Mouse (Mus musculus): ENCODE data around the gene 1110032A03Rik. TPM values are rescaled to one million over a fixed set of nuclear protein-coding genes. Genes with fewer than 3 reads are reported as not detected.

1110032A03Rik gene
- polyA plus RNA-seq, 1 experiment from 2014 or later = 52.3 TPM

GRCm38 (mm10) chr9:50724661-50725330 lies 50.5 kb downstream of the 1110032A03Rik start:
- Histone ChIP-seq H3K9me3 (no peaks in the 10 kb centered on the region), H3K27ac (peak overlapping the region; percentile 87), H3K36me3 (replicated peaks) (no peaks in the 10 kb centered on the region), H3K4me2 (peak overlapping the region; percentile 85), H3K4me3 (no peak overlapping the region), H3K9ac (0 out of 2 replicates have a peak overlapping the region, but pooled peaks have one; percentile 18), H3K27me3 (replicated peaks) (no peaks in the 10 kb centered on the region), H3K4me1 (peaks cover 54% of the 10 kb centered on the region)
- 30% methylated on average over 3 of the region's 3 CpGs for WGBS
- ATAC-seq (replicated peaks) = no peak

- Histone ChIP-seq H3K27ac (peak overlapping the region; percentile 87; the same call in 1 of the 2 replicates), H3K9me3 (no peaks in the 10 kb centered on the region), H3K36me3 (replicated peaks) (no peaks in the 10 kb centered on the region), H3K9ac (0 out of 2 replicates have a peak overlapping the region, but pooled peaks have one; percentile 7), H3K4me2 (peak overlapping the region; percentile 85; the same call in 1 of the 2 replicates), H3K4me1 (peaks cover 54% of the 10 kb centered on the region), H3K4me3 (no peak overlapping the region), H3K27me3 (replicated peaks) (no peaks in the 10 kb centered on the region)
- no peak for ATAC-seq (replicated peaks)
- WGBS = 70% methylated on average over 2 of the region's 2 CpGs
These were observed 51.2 kb downstream of the 1110032A03Rik start for GRCm38 (mm10) chr9:50724147-50724546.

DNA sequence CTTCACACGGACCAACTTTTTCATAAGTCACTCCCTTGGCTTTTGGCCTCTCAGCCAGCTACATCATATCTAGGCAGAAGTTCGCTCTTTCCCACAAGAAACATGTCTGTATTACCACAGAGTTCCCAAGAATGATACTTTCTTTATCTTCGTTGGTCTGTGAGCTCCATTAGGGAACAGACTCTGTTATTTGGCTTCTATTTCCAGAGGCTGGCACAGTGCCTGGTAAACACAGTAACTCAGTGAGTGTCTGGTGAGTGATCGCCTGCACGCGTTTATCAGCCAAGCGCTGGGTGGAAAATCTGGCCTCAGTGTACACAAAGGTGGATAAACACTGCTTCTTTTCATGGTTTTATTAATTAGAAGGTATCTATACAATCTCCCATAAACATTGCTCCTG lies 51.9 kb downstream of the 1110032A03Rik start:
- Histone ChIP-seq H3K27me3 (replicated peaks) (no peaks in the 10 kb centered on the region), H3K4me3 (no peak overlapping the region), H3K9me3 (no peaks in the 10 kb centered on the region), H3K9ac (no peak overlapping the region), H3K4me1 (peaks cover 54% of the 10 kb centered on the region), H3K27ac (peak overlapping the region; percentile 55; the same call in 1 of the 2 replicates), H3K36me3 (replicated peaks) (no peaks in the 10 kb centered on the region), H3K4me2 (peak overlapping the region; percentile 25)
- no peak for ATAC-seq (replicated peaks)
- WGBS = 52% methylated on average over 7 of the region's 7 CpGs

GRCm38 (mm10) chr9:50722451-50722911 lies 52.8 kb downstream of the 1110032A03Rik start:
- Histone ChIP-seq H3K4me2 (no peak overlapping the region), H3K27me3 (replicated peaks) (no peaks in the 10 kb centered on the region), H3K36me3 (replicated peaks) (no peaks in the 10 kb centered on the region), H3K4me1 (peaks cover 52% of the 10 kb centered on the region), H3K9ac (no peak overlapping the region), H3K27ac (no peak overlapping the region), H3K9me3 (no peaks in the 10 kb centered on the region), H3K4me3 (no peak overlapping the region)
- WGBS = 31% methylated on average over 8 of the region's 8 CpGs
- no peak for ATAC-seq (replicated peaks)

GRCm38 (mm10) chr9:50721061-50721460 lies 54.3 kb downstream of the 1110032A03Rik start:
- Histone ChIP-seq H3K9me3 (no peaks in the 10 kb centered on the region), H3K9ac (no peak overlapping the region), H3K27me3 (replicated peaks) (no peaks in the 10 kb centered on the region), H3K4me2 (no peak overlapping the region), H3K36me3 (replicated peaks) (no peaks in the 10 kb centered on the region), H3K4me3 (no peak overlapping the region), H3K27ac (no peak overlapping the region), H3K4me1 (peaks cover 38% of the 10 kb centered on the region)
- WGBS = 49% methylated on average over 12 of the region's 12 CpGs
- no peak for ATAC-seq (replicated peaks)

DNA sequence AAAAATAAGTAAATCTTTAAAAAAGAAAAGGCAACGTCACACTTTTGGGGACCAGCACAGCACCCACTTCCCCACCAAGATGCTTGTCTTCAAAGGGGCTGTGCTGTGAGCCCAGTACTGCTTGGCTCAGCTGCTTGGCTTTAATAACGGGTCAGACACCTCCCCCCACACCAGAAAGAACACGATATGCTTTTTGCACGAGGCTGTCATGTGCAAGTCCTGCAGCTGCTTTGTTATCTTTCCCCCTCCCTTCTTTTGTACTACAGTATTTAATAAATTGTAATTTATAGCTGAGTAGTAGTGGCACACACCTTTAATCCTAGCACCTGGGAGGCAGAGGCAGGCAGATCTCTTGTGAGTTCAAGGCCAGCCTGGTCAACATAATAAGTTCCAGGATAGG lies 56.4 kb downstream of the 1110032A03Rik start:
- Histone ChIP-seq H3K9me3 (no peaks in the 10 kb centered on the region), H3K4me3 (no peak overlapping the region), H3K36me3 (replicated peaks) (no peaks in the 10 kb centered on the region), H3K4me1 (peaks cover 17% of the 10 kb centered on the region), H3K4me2 (no peak overlapping the region), H3K27ac (no peak overlapping the region), H3K27me3 (replicated peaks) (no peaks in the 10 kb centered on the region), H3K9ac (no peak overlapping the region)
- no peak for ATAC-seq (replicated peaks)
- 86% methylated on average over 4 of the region's 4 CpGs for WGBS

GRCm38 (mm10) chr9:50714188-50714587 lies 61.1 kb downstream of the 1110032A03Rik start:
- Histone ChIP-seq H3K27me3 (replicated peaks) (no peaks in the 10 kb centered on the region), H3K9ac (no peak overlapping the region), H3K9me3 (no peaks in the 10 kb centered on the region), H3K4me1 (no peaks in the 10 kb centered on the region), H3K4me2 (no peak overlapping the region), H3K36me3 (replicated peaks) (no peaks in the 10 kb centered on the region), H3K4me3 (no peak overlapping the region), H3K27ac (no peak overlapping the region)
- 74% methylated on average over 4 of the region's 4 CpGs for WGBS
- no peak for ATAC-seq (replicated peaks)

Other genes with a start within 250 kb of the 1110032A03Rik start
- gene Pts, start 246.8 kb downstream of the 1110032A03Rik start, polyA plus RNA-seq (2015; fragmentation: Nextera tagmentation; extraction: Ambion mirVana) = 106 and 111 TPM in 2 replicates
- 19.3 and 19.6 TPM in 2 replicates for gene Il18, start 220.7 kb downstream of the 1110032A03Rik start, polyA plus RNA-seq (2015; fragmentation: Nextera tagmentation; extraction: Ambion mirVana)
- gene Bco2, start 220.3 kb downstream of the 1110032A03Rik start, polyA plus RNA-seq (2015; fragmentation: Nextera tagmentation; extraction: Ambion mirVana) = 0.31 and 0.45 TPM in 2 replicates
- 0.18 and 0.26 TPM in 2 replicates for gene Tex12, start 214.2 kb downstream of the 1110032A03Rik start, polyA plus RNA-seq (2015; fragmentation: Nextera tagmentation; extraction: Ambion mirVana)
- 232 and 244 TPM in 2 replicates for gene Sdhd, start 171.7 kb downstream of the 1110032A03Rik start, polyA plus RNA-seq (2015; fragmentation: Nextera tagmentation; extraction: Ambion mirVana)
- gene Timm8b, start 171.6 kb downstream of the 1110032A03Rik start, polyA plus RNA-seq (2015; fragmentation: Nextera tagmentation; extraction: Ambion mirVana) = 322 and 333 TPM in 2 replicates
- gene Pih1d2, start 158.2 kb downstream of the 1110032A03Rik start, polyA plus RNA-seq (2015; fragmentation: Nextera tagmentation; extraction: Ambion mirVana) = 4.7 and 5.6 TPM in 2 replicates
- 20.0 and 20.3 TPM in 2 replicates for gene Nkapd1, start 158.1 kb downstream of the 1110032A03Rik start, polyA plus RNA-seq (2015; fragmentation: Nextera tagmentation; extraction: Ambion mirVana)
- 43.9 and 51.9 TPM in 2 replicates for gene Dlat, start 115.7 kb downstream of the 1110032A03Rik start, polyA plus RNA-seq (2015; fragmentation: Nextera tagmentation; extraction: Ambion mirVana)
- 33.0 and 37.9 TPM in 2 replicates for gene Dixdc1, start 36.0 kb downstream of the 1110032A03Rik start, polyA plus RNA-seq (2015; fragmentation: Nextera tagmentation; extraction: Ambion mirVana)
- 1.5 and 2.3 TPM in 2 replicates for gene 2310030G06Rik, start 29.0 kb downstream of the 1110032A03Rik start, polyA plus RNA-seq (2015; fragmentation: Nextera tagmentation; extraction: Ambion mirVana)
- 10.7 and 11.8 TPM in 2 replicates for gene Cryab, start 24.2 kb downstream of the 1110032A03Rik start, polyA plus RNA-seq (2015; fragmentation: Nextera tagmentation; extraction: Ambion mirVana)
- gene Hspb2, start 23.2 kb downstream of the 1110032A03Rik start, polyA plus RNA-seq (2015; fragmentation: Nextera tagmentation; extraction: Ambion mirVana) = 0.87 and 1.1 TPM in 2 replicates
- gene Fdxacb1, start 7.3 kb downstream of the 1110032A03Rik start, polyA plus RNA-seq (2015; fragmentation: Nextera tagmentation; extraction: Ambion mirVana) = 12.0 and 12.3 TPM in 2 replicates
- 60.3 and 63.1 TPM in 2 replicates for gene Alg9, start 501 bp downstream of the 1110032A03Rik start, polyA plus RNA-seq (2015; fragmentation: Nextera tagmentation; extraction: Ambion mirVana)
- 41.6 and 42.5 TPM in 2 replicates for gene Ppp2r1b, start 69.8 kb upstream of the 1110032A03Rik start, polyA plus RNA-seq (2015; fragmentation: Nextera tagmentation; extraction: Ambion mirVana)
- 17.1 and 19.8 TPM in 2 replicates for gene Sik2, start 233.6 kb upstream of the 1110032A03Rik start, polyA plus RNA-seq (2015; fragmentation: Nextera tagmentation; extraction: Ambion mirVana)

All from midbrain, embryonic 15.5 days (tissue).